Mouse (Mus musculus): ENCODE measurements around the gene Pwp2. TPM values are rescaled to one million over a fixed set of nuclear protein-coding genes. Genes with fewer than 3 reads are reported as not detected.

Gene Pwp2
- total and polyA plus RNA-seq, 3 experiments = 49.6 to 91.5 (median 62.4) TPM

GRCm38 (mm10) chr10:78228560-78228928 lies 43.6 kb upstream of the Pwp2 start:
- Histone ChIP-seq H3K36me3 (ENCODE audit: control insufficient read depth in 1 of 2, insufficient read depth in 2 of 2, low read length in 2 of 2) (peaks cover 0 to 9% of the 10 kb centered on the region in 2 experiments; a peak in 2 of 4 replicates), H3K27me3 (ENCODE audit: control insufficient read depth in 1 of 2, insufficient read depth in 2 of 2, low read length in 2 of 2) (no peaks in the 10 kb centered on the region), H3K4me3 (ENCODE audit: control insufficient read depth in 1 of 2, insufficient read depth in 1 of 2, low read depth in 2 of 2, low read length in 2 of 2) (no peak overlapping the region), H3K9ac (ENCODE audit: control insufficient read depth, low read depth, low read length, poor library complexity, severe bottlenecking) (no peak overlapping the region), H3K4me1 (ENCODE audit: control insufficient read depth in 1 of 2, insufficient read depth in 2 of 2, low read length in 2 of 2) (no peaks in the 10 kb centered on the region), H3K27ac (ENCODE audit: control insufficient read depth, low read depth, low read length) (no peak overlapping the region), H3K9me3 (replicated peaks; ENCODE audit: insufficient read depth, low read length) (no peaks in the 10 kb centered on the region), H3K79me2 (ENCODE audit: control insufficient read depth, insufficient read depth, low read length, poor library complexity) (peaks cover 7% of the 10 kb centered on the region; the same call in 1 of the 2 replicates)
- TF ChIP-seq MYB (IDR thresholded peaks at IDR 0.05; ENCODE audit: low read depth, low read length) (no peak), NRF1 (IDR thresholded peaks at IDR 0.05; ENCODE audit: insufficient read depth, low read depth, low read length, poor library complexity, severe bottlenecking) (no peak), TCF12 (IDR thresholded peaks at IDR 0.05; ENCODE audit: low read depth, low read length) (no peak), SIN3A (IDR thresholded peaks at IDR 0.05; ENCODE audit: low read length) (no peak), E2F4 (IDR thresholded peaks at IDR 0.05; ENCODE audit: borderline replicate concordance, low read depth, low read length) (no peak), MYC (IDR thresholded peaks at IDR 0.05; ENCODE audit: low read depth, low read length) (no peak), ELF1 (IDR thresholded peaks at IDR 0.05; ENCODE audit: low read depth, low read length) (no peak), USF2 (IDR thresholded peaks at IDR 0.05; ENCODE audit: borderline replicate concordance in 1 of 2, insufficient read depth in 1 of 2, low read depth in 1 of 2, low read length in 2 of 2) (no peak), MAX (IDR thresholded peaks at IDR 0.05; ENCODE audit: low read length) (no peak), ETS1 (IDR thresholded peaks at IDR 0.05; ENCODE audit: low read depth, low read length) (no peak), RAD21 (IDR thresholded peaks at IDR 0.05; ENCODE audit: low read depth, low read length) (no peak), CHD2 (IDR thresholded peaks at IDR 0.05; ENCODE audit: low read length) (no peak), POLR2AphosphoS2 (IDR thresholded peaks at IDR 0.05; ENCODE audit: low read length) (no peak), NELFE (IDR thresholded peaks at IDR 0.05; ENCODE audit: low read depth, low read length) (no peak), EP300 (IDR thresholded peaks at IDR 0.05; ENCODE audit: low read depth in 1 of 2, low read length in 2 of 2) (no peak)
- DNase-seq (ENCODE audit: low read depth, low spot score) = no peak

- Histone ChIP-seq H3K36me3 (ENCODE audit: control insufficient read depth in 1 of 2, insufficient read depth in 2 of 2, low read length in 2 of 2) (peaks cover 0 to 9% of the 10 kb centered on the region in 2 experiments; a peak in 2 of 4 replicates), H3K4me1 (ENCODE audit: control insufficient read depth in 1 of 2, insufficient read depth in 2 of 2, low read length in 2 of 2) (no peaks in the 10 kb centered on the region), H3K27ac (ENCODE audit: control insufficient read depth, low read depth, low read length) (no peak overlapping the region), H3K9ac (ENCODE audit: control insufficient read depth, low read depth, low read length, poor library complexity, severe bottlenecking) (no peak overlapping the region), H3K9me3 (replicated peaks; ENCODE audit: insufficient read depth, low read length) (no peaks in the 10 kb centered on the region), H3K27me3 (ENCODE audit: control insufficient read depth in 1 of 2, insufficient read depth in 2 of 2, low read length in 2 of 2) (no peaks in the 10 kb centered on the region), H3K4me3 (ENCODE audit: control insufficient read depth in 1 of 2, insufficient read depth in 1 of 2, low read depth in 2 of 2, low read length in 2 of 2) (no peak overlapping the region), H3K79me2 (ENCODE audit: control insufficient read depth, insufficient read depth, low read length, poor library complexity) (peaks cover 3% of the 10 kb centered on the region; the same call in 1 of the 2 replicates)
- DNase-seq (ENCODE audit: low read depth, low spot score) = no peak
- TF ChIP-seq RAD21 (IDR thresholded peaks at IDR 0.05; ENCODE audit: low read depth, low read length) (no peak), TBP (IDR thresholded peaks at IDR 0.05; ENCODE audit: low read depth, low read length) (no peak), SMC3 (IDR thresholded peaks at IDR 0.05; ENCODE audit: low read depth, low read length) (no peak), SIN3A (IDR thresholded peaks at IDR 0.05; ENCODE audit: low read length) (no peak), RCOR1 (IDR thresholded peaks at IDR 0.05; ENCODE audit: low read depth, low read length) (no peak), KAT2A (conservative IDR thresholded peaks at IDR 0.05; ENCODE audit: low read depth, low read length) (no peak)
Measured at GRCm38 (mm10) chr10:78227875-78228559, 43.1 kb upstream of the Pwp2 start.

Measured in MEL (cell line).